Mouse (Mus musculus) E14TG2a.4 (cell line): ENCODE results near the gene Acsm3.

Experiments used
- H3K27me3 ChIP-seq: 2 replicates; pipeline ENCODE4 v1.6.1; 2014; ENCODE audit warnings: low read length, control low read depth; ENCODE audit not compliant: insufficient read depth
- H3K36me3 ChIP-seq: 2 replicates; pipeline ENCODE4 v1.6.1; 2014; ENCODE audit warnings: low read length, control low read depth; ENCODE audit not compliant: insufficient read depth
- H3K4me1 ChIP-seq: replicated peaks from 2 replicates; pipeline ENCODE4 v1.6.1; 2014; ENCODE audit warnings: low read depth, low read length, control low read depth
- H3K4me3 ChIP-seq: replicated peaks from 2 replicates; pipeline ENCODE4 v1.5.1; 2014; ENCODE audit warnings: mild to moderate bottlenecking, low read length
- H3K9me3 ChIP-seq: 2 replicates; pipeline ENCODE4 v1.6.1; 2014; ENCODE audit warnings: low read length, control low read depth
- CTCF ChIP-seq: conservative IDR thresholded peaks from 2 replicates; pipeline ENCODE4 v1.5.1; 2014; ENCODE audit warnings: low read length
- NANOG ChIP-seq: IDR thresholded peaks from 2 replicates; pipeline ENCODE4 v1.6.1; 2014; ENCODE audit warnings: borderline replicate concordance, low read length, mixed read lengths
- POU5F1 ChIP-seq: IDR thresholded peaks from 2 replicates; pipeline ENCODE4 v1.6.1; 2014; ENCODE audit warnings: low read length, borderline replicate concordance

The Acsm3 gene

GRCm38 (mm10) chr7:119784908-119785307 lies 24.2 kb downstream of the Acsm3 start:
- TF ChIP-seq NANOG (no peak), POU5F1 (no peak), CTCF (no peak)

GRCm38 (mm10) chr7:119789024-119789423 lies 28.3 kb downstream of the Acsm3 start:
- no peak overlapping the region for H3K4me3 ChIP-seq
- H3K9me3 ChIP-seq: no peaks in the 10 kb centered on the region
- no peaks in the 10 kb centered on the region for H3K27me3 ChIP-seq
- no peak for TF ChIP-seq POU5F1
- H3K4me1 ChIP-seq: peaks cover 12% of the 10 kb centered on the region; the same call in 1 of the 2 replicates
- peaks cover 70% of the 10 kb centered on the region for H3K36me3 ChIP-seq

More at GRCm38 (mm10) chr7:119784908-119785307, 24.2 kb downstream of the Acsm3 start:
- no peaks in the 10 kb centered on the region for H3K27me3 ChIP-seq
- H3K9me3 ChIP-seq: no peaks in the 10 kb centered on the region
- H3K4me3 ChIP-seq: no peak overlapping the region
- H3K4me1 ChIP-seq: no peaks in the 10 kb centered on the region
- H3K36me3 ChIP-seq: peaks cover 62% of the 10 kb centered on the region

GRCm38 (mm10) chr7:119793586-119794250 lies 33.0 kb downstream of the Acsm3 start, which contains the start of the genes Rexo5 and Eri2:
TSS of gene Rexo5 (plus strand) at chr7:119794006.
TSS of gene Eri2 (minus strand) at chr7:119794058.
- H3K27me3 ChIP-seq: no peaks in the 10 kb centered on the region
- H3K36me3 ChIP-seq: peaks cover 31% of the 10 kb centered on the region
- H3K4me3 ChIP-seq: peak within 1 kb of the TSS; percentile 88
- no peak for TF ChIP-seq NANOG
- no peak for TF ChIP-seq CTCF
- no peak for TF ChIP-seq POU5F1
- no peaks in the 10 kb centered on the region for H3K9me3 ChIP-seq
- H3K4me1 ChIP-seq: peaks cover 21% of the 10 kb centered on the region

GRCm38 (mm10) chr7:119794251-119794638 lies 33.5 kb downstream of the Acsm3 start:
- peak overlapping the region; percentile 88 for H3K4me3 ChIP-seq
- peaks cover 26% of the 10 kb centered on the region for H3K36me3 ChIP-seq
- H3K4me1 ChIP-seq: peaks cover 21% of the 10 kb centered on the region
- no peaks in the 10 kb centered on the region for H3K27me3 ChIP-seq
- TF ChIP-seq POU5F1 (no peak), NANOG (no peak), CTCF (no peak)
- no peaks in the 10 kb centered on the region for H3K9me3 ChIP-seq

GRCm38 (mm10) chr7:119795311-119795710 lies 34.6 kb downstream of the Acsm3 start:
- H3K4me1 ChIP-seq: peaks cover 21% of the 10 kb centered on the region
- H3K27me3 ChIP-seq: no peaks in the 10 kb centered on the region
- TF ChIP-seq POU5F1: no peak
- TF ChIP-seq CTCF: no peak
- TF ChIP-seq NANOG: no peak
- H3K36me3 ChIP-seq: peaks cover 18% of the 10 kb centered on the region
- no peak overlapping the region for H3K4me3 ChIP-seq
- H3K9me3 ChIP-seq: no peaks in the 10 kb centered on the region

- peak; percentile 42 for TF ChIP-seq CTCF
- TF ChIP-seq POU5F1: no peak
- Histone ChIP-seq H3K27me3 (no peaks in the 10 kb centered on the region), H3K4me1 (no peaks in the 10 kb centered on the region), H3K9me3 (no peaks in the 10 kb centered on the region), H3K4me3 (no peak overlapping the region), H3K36me3 (peaks cover 6% of the 10 kb centered on the region)
Measured at GRCm38 (mm10) chr7:119800488-119800887, 39.8 kb downstream of the Acsm3 start.

GRCm38 (mm10) chr7:119800991-119801390 lies 40.3 kb downstream of the Acsm3 start:
- Histone ChIP-seq H3K9me3 (no peaks in the 10 kb centered on the region), H3K36me3 (peaks cover 8% of the 10 kb centered on the region), H3K27me3 (no peaks in the 10 kb centered on the region), H3K4me3 (no peak overlapping the region), H3K4me1 (no peaks in the 10 kb centered on the region)
- no peak for TF ChIP-seq NANOG
- TF ChIP-seq POU5F1: no peak
- no peak for TF ChIP-seq CTCF

- Histone ChIP-seq H3K4me1 (peaks cover 12% of the 10 kb centered on the region), H3K27me3 (no peaks in the 10 kb centered on the region), H3K4me3 (no peak overlapping the region), H3K36me3 (peaks cover 29% of the 10 kb centered on the region), H3K9me3 (no peaks in the 10 kb centered on the region)
- TF ChIP-seq NANOG (no peak), POU5F1 (no peak), CTCF (no peak)
Measured at GRCm38 (mm10) chr7:119807396-119807795, 46.7 kb downstream of the Acsm3 start.

GRCm38 (mm10) chr7:119808723-119809122 lies 48.0 kb downstream of the Acsm3 start:
- Histone ChIP-seq H3K27me3 (no peaks in the 10 kb centered on the region), H3K36me3 (peaks cover 29% of the 10 kb centered on the region), H3K9me3 (no peaks in the 10 kb centered on the region), H3K4me3 (no peak overlapping the region), H3K4me1 (peaks cover 12% of the 10 kb centered on the region)
- TF ChIP-seq NANOG (no peak), POU5F1 (no peak), CTCF (no peak)
